Mouse (Mus musculus) lung, postnatal 0 days (tissue): Measurements from ENCODE around the gene Cers1. TPM values are rescaled to one million over a fixed set of nuclear protein-coding genes. Genes with fewer than 3 reads are reported as not detected.
A peak's percentile ranks its signal among the peaks of the same experiment; 100 is the strongest.

ENCODE experiments used
- ATAC-seq: fragments of 200-750 bp; cut with Nextera tagmentation; 2 replicates; pipeline ENCODE4 v1.8.0; 2017; ENCODE audit warnings: moderate library complexity
- DNase-seq: peaks from one replicate; pipeline ENCODE4 v3.0.0-alpha.2; 2016; ENCODE audit warnings: low spot score
- H3K27ac ChIP-seq: fragments of 300-500 bp; sonication (generic); 2 replicates; pipeline ENCODE4 v1.5.1; 2014; ENCODE audit warnings: antibody characterized with exemption, mild to moderate bottlenecking, low read length, mixed read lengths
- H3K27me3 ChIP-seq: fragments of 300-500 bp; sonication (generic); replicated peaks from 2 replicates; pipeline ENCODE4 v1.6.1; 2014; ENCODE audit warnings: low read length, mixed read lengths; ENCODE audit not compliant: insufficient read depth
- H3K36me3 ChIP-seq: fragments of 300-500 bp; sonication (generic); 2 replicates; pipeline ENCODE4 v1.6.1; 2014; ENCODE audit warnings: low read length, mixed read lengths; ENCODE audit not compliant: insufficient read depth
- H3K4me1 ChIP-seq: fragments of 300-500 bp; sonication (generic); 2 replicates; pipeline ENCODE4 v1.6.1; 2014; ENCODE audit warnings: antibody characterized with exemption, low read depth, low read length, mixed read lengths; ENCODE audit not compliant: insufficient read depth
- H3K4me2 ChIP-seq: fragments of 300-500 bp; sonication (generic); replicated peaks from 2 replicates; pipeline ENCODE4 v1.6.1; 2014; ENCODE audit warnings: low read depth, mild to moderate bottlenecking, low read length, moderate library complexity, mixed read lengths
- H3K4me3 ChIP-seq: fragments of 300-500 bp; sonication (generic); 2 replicates; pipeline ENCODE4 v1.5.1; 2014; ENCODE audit warnings: low read depth, low read length
- H3K9ac ChIP-seq: fragments of 300-500 bp; sonication (generic); replicated peaks from 2 replicates; pipeline ENCODE4 v1.6.1; 2014; ENCODE audit warnings: low read depth, mild to moderate bottlenecking
- H3K9me3 ChIP-seq: fragments of 300-500 bp; sonication (generic); 2 replicates; pipeline ENCODE4 v1.6.1; 2016; ENCODE audit warnings: low read length, mixed read lengths
- CTCF ChIP-seq: IDR thresholded peaks from 2 replicates; pipeline ENCODE4 v1.5.1; 2016; ENCODE audit warnings: antibody characterized with exemption, mild to moderate bottlenecking
- EP300 ChIP-seq: IDR thresholded peaks from 2 replicates; pipeline ENCODE4 v1.6.1; 2016; ENCODE audit warnings: antibody characterized with exemption, mild to moderate bottlenecking, control low read depth
- WGBS: fragments of 180-500 bp; shearing (Covaris S2); extraction: QIAGEN DNeasy Blood & Tissue Kit; methylation state at CpG from one replicate; pipeline ENCODE4 v1.1.7; 2014; 5-methylcytosine and 5-hydroxymethylcytosine counted together
- polyA plus RNA-seq: library from polyadenylated mRNA; unstranded; fragments of >200 nt; fragmentation: Nextera tagmentation; extraction: Ambion mirVana; gene quantifications from 2 replicates; pipeline ENCODE4 v1.2.1, GENCODE M21; 2015

The Cers1 gene
- polyA plus RNA-seq, 1 experiment from 2014 or later, result 0.63 TPM

GRCm38 (mm10) chr8:70352657-70353151 is 37.1 kb downstream of the Cers1 start:
- peak overlapping the region; percentile 93 for H3K27ac ChIP-seq
- peak overlapping the region; percentile 84 for H3K4me2 ChIP-seq
- H3K9me3 ChIP-seq, result no peaks in the 10 kb centered on the region
- WGBS, result under 1% methylated on average over 57 of the region's 64 CpGs
- no peaks in the 10 kb centered on the region for H3K36me3 ChIP-seq
- DNase-seq, result no peak
- peaks cover 22% of the 10 kb centered on the region; the same call in 1 of the 2 replicates for H3K4me1 ChIP-seq
- H3K4me3 ChIP-seq, result peak overlapping the region; percentile 96
- TF ChIP-seq EP300 (no peak), CTCF (no peak)
- ATAC-seq, result peak; percentile 65
- no peaks in the 10 kb centered on the region for H3K27me3 ChIP-seq
- peak overlapping the region; percentile 96 for H3K9ac ChIP-seq

GRCm38 (mm10) chr8:70353194-70353817 is 37.7 kb downstream of the Cers1 start, which contains the start of gene Upf1:
Upf1 (minus strand) TSS chr8:70353278.
- peak within 1 kb of the TSS; percentile 84 for H3K4me2 ChIP-seq
- H3K27me3 ChIP-seq, result no peaks in the 10 kb centered on the region
- peak within 1 kb of the TSS; percentile 93 for H3K27ac ChIP-seq
- WGBS, result under 1% methylated on average over 49 of the region's 69 CpGs
- no peaks in the 10 kb centered on the region for H3K9me3 ChIP-seq
- no peak for TF ChIP-seq CTCF
- TF ChIP-seq EP300, result no peak
- peak; percentile 93 for ATAC-seq
- H3K4me1 ChIP-seq, result peaks cover 19% of the 10 kb centered on the region; the same call in 1 of the 2 replicates
- peak within 1 kb of the TSS; percentile 96 for H3K9ac ChIP-seq
- DNase-seq, result peak; percentile 98
- no peaks in the 10 kb centered on the region for H3K36me3 ChIP-seq
- peak within 1 kb of the TSS; percentile 96 for H3K4me3 ChIP-seq

- Histone ChIP-seq H3K27ac (peak overlapping the region; percentile 52; the same call in 1 of the 2 replicates), H3K4me2 (peak overlapping the region; percentile 84), H3K27me3 (no peaks in the 10 kb centered on the region), H3K4me1 (peaks cover 19% of the 10 kb centered on the region; the same call in 1 of the 2 replicates), H3K9ac (no peak overlapping the region), H3K9me3 (no peaks in the 10 kb centered on the region), H3K36me3 (no peaks in the 10 kb centered on the region), H3K4me3 (0 out of 2 replicates have a peak overlapping the region, but pooled peaks have one; percentile 96)
- 43% methylated on average over 4 of the region's 4 CpGs for WGBS
- no peak for TF ChIP-seq CTCF
- no peak for TF ChIP-seq EP300
- ATAC-seq (no peak), DNase-seq (no peak)
These were observed 38.4 kb downstream of the Cers1 start for GRCm38 (mm10) chr8:70354004-70354403.

GRCm38 (mm10) chr8:70356111-70356510 is 40.5 kb downstream of the Cers1 start:
- H3K9ac ChIP-seq, result no peak overlapping the region
- 69% methylated on average over 1 of the region's 1 CpGs for WGBS
- H3K27me3 ChIP-seq, result no peaks in the 10 kb centered on the region
- ATAC-seq (no peak), DNase-seq (no peak)
- no peak overlapping the region for H3K27ac ChIP-seq
- H3K4me2 ChIP-seq, result no peak overlapping the region
- TF ChIP-seq CTCF (no peak), EP300 (no peak)
- H3K9me3 ChIP-seq, result no peaks in the 10 kb centered on the region
- no peaks in the 10 kb centered on the region for H3K36me3 ChIP-seq
- peaks cover 12% of the 10 kb centered on the region; the same call in 1 of the 2 replicates for H3K4me1 ChIP-seq
- no peak overlapping the region for H3K4me3 ChIP-seq

- H3K4me3 ChIP-seq, result no peak overlapping the region
- no peaks in the 10 kb centered on the region for H3K27me3 ChIP-seq
- no peaks in the 10 kb centered on the region for H3K4me1 ChIP-seq
- ATAC-seq (no peak), DNase-seq (no peak)
- no peak overlapping the region for H3K27ac ChIP-seq
- 11% methylated on average over 3 of the region's 3 CpGs for WGBS
- H3K9ac ChIP-seq, result no peak overlapping the region
- TF ChIP-seq CTCF (no peak), EP300 (no peak)
- H3K4me2 ChIP-seq, result no peak overlapping the region
- H3K9me3 ChIP-seq, result no peaks in the 10 kb centered on the region
- no peaks in the 10 kb centered on the region for H3K36me3 ChIP-seq
These were observed 43.8 kb downstream of the Cers1 start for GRCm38 (mm10) chr8:70359411-70359810.

- no peaks in the 10 kb centered on the region for H3K36me3 ChIP-seq
- DNase-seq (no peak), ATAC-seq (peak; percentile 11; the same call in 1 of the 2 replicates)
- no peak overlapping the region for H3K9ac ChIP-seq
- no peak overlapping the region for H3K4me2 ChIP-seq
- no peaks in the 10 kb centered on the region for H3K27me3 ChIP-seq
- H3K9me3 ChIP-seq, result no peaks in the 10 kb centered on the region
- no peaks in the 10 kb centered on the region for H3K4me1 ChIP-seq
- no peak overlapping the region for H3K4me3 ChIP-seq
- no peak overlapping the region for H3K27ac ChIP-seq
- TF ChIP-seq CTCF (peak; percentile 56), EP300 (no peak)
- WGBS, result 50% methylated on average over 4 of the region's 4 CpGs
These were observed 45.2 kb downstream of the Cers1 start for GRCm38 (mm10) chr8:70360769-70361168.
